Mouse (Mus musculus): ENCODE measurements around the gene Agpat4.

The Agpat4 gene

DNA sequence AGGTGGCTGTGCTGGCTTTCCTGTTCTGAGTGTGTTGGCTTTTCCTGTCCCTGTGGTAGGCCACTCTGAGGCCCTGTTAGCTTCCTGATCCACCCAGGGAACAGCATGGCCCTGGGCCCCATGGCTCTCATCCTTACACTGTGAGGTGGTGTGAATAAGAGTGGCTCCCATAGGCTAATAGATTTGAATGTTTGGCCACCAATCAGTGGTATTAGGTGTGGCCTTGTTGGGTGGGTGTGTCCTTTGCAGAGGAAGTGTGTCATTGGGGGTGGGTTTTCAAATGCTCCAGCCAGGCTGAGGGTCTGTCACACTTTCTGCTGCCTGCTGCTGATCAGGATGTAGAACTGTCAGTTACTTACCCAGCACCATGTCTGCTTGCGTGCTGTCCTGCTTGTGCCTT, 82.6 kb downstream of the Agpat4 start:
- DNase-seq: no peak

DNA sequence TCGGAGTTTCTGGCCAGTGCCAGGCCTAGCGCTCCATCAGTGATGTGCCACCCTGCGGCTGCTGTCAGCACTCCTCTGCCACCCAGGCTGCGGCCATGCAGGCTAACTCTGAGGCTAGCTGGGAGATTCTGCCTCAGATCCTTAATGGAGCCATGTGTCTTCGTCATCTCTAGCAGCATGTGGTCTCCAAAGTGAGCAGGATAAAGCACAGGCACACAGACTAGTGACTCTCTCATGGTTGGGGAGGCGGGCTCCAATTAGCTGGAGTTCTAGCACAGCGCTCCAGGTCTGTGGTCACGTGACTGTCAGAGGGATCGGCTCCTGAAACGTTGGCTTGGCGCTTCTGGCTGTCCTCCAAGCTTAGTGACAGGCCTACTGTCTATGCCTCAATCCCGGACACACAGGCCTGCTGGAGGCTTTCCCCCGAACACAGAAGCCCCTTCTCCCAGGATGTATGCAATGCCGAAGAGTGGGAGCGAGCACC, 85.0 kb downstream of the Agpat4 start:
- peak; percentile 43 for DNase-seq

DNA sequence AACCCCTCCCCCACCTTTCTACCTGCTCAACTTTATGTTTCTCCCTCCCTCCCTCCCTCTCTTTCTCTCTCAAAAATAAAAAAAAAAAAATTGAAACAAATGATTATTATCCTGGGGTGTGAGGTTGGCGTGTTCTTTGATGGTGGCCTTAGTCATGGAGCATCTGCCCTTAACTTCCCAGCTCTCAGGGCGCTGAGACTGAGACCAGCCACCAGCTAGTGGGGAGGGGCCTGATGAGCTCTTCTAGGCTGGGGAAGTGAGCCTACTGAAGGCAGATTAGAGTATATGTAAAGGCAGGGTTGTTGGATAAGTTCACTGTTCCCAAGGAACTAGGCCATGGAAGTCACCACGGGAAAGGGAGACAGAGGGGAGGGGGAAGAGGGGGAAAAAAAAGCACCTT, 85.7 kb downstream of the Agpat4 start:
- no peak for DNase-seq

DNA sequence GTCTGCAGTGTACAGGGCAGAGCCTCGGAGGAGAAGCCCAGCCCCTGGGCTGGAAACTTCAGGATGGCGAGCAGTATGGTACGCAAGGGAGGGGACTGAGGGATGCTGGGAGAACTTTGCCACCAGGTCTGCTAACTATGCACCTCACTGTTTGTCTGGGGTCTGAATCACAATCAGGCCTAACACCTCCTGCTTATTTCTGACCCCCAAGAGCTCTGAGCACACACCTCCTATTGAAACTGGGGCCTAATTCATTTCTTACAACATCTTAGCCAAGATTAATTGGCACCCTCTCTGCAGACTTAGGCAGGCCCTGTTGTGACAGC, 86.1 kb downstream of the Agpat4 start:
- DNase-seq: no peak

DNA sequence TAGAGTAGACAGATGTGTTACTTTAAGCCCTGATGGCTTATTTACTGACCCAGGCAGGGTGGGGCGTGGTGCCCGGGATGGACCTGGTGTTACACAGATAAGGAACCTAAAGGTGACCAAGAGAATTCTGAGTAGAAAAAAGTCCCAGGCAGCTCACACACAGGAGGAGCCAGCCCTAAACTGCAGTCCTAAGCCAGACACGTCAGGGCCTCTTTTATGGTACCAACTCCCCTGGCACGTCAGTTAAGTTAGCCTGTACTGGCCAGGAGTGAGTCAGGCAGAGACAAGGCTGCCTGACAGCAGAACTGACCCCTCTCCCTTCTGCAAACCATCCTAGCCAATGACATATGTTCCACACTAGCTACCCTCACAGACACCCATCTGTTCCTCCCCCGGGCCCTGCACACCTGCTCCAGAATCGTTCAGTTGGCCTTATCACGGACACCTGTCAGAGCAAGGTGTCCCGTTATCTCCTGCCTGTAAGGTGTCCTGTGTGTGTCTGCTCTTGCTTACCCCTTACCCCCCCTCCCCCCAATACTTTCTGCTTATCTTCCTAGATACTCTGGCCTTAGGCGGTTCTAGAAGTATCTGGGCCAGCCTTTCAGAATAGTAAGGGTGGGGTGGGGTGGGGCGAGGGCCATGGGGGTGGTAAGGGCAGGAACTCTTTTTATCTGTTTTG, 86.7 kb downstream of the Agpat4 start:
- DNase-seq: no peak

DNA sequence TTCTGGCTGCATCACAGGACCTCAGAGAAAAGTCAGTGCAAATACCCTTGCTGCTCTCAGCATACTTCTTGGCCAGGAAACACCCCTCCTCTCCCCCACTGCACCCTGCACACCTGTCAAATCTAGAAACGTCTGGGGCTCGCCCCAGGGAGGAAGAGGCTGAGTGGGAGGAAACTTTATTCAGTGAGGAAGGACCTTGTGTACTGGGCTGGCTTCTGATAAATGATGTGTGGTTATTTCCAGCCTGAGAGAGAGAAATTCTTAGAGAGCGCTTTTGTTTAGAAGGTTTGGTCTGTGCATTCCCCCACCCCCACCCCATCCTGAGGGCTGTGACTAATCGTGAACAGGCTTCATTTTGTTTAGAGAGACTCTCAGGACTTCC, 87.2 kb downstream of the Agpat4 start:
- DNase-seq: no peak

DNA sequence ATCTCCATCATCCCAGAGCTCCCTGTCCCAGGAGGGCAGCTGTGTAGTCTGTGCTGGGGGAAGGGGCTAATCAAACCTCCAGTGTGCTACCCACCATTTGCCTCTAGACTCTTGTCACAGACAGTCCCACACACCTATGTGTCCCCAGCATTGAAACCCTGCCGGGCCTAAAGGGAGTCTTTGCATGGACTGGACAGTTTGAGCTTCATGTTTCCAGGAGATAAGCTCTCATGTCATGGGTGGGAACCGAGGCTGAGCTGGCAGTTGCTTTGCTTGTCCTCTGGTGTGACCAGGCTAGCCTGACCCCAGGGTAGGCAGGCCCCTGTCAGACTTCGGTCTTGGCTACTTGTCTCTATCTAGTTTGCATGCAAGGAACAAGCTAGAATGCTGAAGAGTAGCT, 87.7 kb downstream of the Agpat4 start:
- DNase-seq: no peak

DNA sequence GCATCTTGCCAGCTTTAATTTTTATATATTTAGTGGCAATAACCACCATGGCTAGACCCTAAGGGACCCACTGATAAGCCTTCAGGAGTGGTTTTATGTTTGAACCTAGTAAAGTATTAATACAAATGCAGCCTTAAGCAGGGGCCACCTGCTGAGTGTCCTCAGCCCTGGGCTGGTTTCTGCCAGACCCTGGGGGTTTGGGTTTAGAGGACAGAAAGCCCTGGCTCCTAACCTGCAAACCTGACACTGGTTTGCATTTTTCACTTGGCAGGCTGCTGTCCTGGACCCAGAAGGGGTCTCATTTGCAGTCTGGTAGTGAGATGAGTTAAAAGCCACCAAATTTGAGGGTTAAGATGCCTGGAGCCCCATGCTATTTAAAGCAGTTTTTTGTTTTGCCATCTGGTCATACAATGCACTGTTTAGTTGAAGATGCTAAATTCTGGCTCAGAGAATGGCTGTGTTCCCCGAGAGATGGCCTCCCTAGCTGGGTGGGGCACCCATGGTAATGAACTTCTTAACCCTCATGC, 88.6 kb downstream of the Agpat4 start:
- DNase-seq: no peak

DNA sequence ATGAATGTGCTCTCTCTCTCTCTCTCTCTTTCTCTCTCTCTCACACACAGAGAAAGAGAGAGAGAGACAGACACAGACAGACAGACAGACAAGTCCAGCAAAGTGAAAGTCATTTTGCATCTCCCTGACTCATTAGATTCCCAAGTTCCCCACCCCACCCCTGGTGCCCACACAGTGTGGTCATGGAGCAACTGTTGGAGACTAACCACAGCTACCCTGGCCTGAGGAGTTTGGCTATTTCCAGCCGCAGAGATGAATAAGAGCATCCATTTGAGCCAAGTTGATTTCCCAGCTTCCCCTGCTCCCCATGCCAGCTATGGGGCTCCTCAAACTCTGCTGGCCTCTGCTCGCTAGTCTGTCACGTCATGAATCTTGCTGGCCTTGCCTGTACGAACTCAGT, 91.0 kb downstream of the Agpat4 start:
- DNase-seq: no peak

DNA sequence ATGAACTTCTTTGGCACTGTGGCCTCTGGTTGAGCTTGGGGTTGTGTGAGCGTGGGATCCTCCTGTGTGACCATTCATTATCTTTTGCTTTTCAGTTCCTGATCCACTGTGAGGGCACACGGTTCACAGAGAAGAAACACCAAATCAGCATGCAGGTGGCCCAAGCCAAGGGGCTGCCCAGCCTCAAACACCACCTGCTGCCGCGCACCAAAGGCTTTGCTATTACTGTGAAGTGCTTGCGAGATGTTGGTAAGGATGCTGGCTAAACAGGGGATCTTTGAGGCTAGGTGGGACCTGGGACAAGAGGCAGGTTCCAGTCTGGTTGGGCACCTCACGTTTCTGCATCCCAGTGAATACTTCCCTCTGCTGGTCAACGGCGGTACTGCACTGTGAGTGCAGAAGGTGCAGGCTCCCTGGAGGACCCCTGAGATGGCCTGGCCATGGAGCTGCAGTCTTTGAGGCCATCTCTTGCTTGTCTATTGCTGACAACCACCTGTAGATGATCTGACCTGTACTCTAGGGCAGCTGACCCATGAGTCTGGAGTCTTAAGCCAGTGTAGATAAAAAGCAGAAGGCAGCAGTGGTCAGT, 92.1 kb downstream of the Agpat4 start:
- DNase-seq: peak; percentile 84

DNA sequence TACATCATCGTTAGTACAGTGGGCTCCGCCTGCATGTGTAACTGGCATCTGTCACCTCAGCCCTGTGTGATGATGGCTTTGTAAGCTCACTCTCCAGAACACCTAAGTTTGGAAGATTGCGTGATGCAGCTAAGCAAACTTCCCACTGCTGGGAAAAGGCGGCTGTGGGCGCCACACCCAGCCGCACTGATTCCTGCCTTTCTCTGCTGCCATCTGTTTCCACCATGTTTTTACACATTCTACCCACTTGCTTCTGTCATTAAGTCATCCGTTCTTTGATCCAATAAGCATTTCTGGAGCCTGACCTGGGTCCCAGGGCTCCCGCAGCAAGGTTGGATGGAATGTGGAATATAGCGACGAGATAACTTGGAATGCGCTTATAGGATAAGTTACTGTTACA, 93.4 kb downstream of the Agpat4 start:
- no peak for DNase-seq

DNA sequence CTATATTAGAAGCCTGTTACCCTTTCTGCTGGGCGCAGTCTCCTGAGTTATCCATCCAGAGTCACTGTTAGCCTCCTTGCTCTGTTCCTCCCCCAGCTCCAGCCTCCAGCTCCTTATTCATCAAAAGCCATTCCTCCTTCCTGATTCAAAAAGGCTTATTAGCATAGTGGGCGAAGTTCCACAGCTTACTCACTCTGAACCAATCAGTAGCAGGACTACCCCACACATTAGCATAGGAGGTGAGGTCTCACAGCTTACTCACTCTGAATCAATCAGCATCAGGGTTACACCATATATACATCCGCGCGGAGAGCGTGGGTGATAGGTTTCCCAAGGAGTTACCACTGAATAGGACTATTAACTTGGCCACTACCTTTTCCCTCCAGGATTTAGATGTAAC, 93.8 kb downstream of the Agpat4 start:
- DNase-seq: no peak

DNA sequence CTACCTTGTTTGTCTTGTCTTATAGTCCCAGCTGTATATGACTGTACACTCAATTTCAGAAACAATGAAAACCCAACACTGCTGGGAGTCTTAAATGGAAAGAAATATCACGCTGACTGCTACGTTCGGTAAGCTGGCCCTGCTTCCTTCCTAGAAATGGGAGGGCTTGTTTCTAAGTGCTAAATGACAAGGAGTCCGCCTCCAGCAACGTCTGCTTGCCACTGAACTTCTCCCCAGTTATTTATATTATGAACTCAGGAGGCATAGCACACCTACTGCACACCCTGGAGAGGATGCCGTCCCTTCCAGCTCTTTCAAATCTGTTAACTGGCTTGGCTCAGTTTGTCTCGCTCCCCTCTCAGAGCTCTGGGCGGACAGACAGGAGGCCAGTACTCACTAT, 94.9 kb downstream of the Agpat4 start:
- no peak for DNase-seq

DNA sequence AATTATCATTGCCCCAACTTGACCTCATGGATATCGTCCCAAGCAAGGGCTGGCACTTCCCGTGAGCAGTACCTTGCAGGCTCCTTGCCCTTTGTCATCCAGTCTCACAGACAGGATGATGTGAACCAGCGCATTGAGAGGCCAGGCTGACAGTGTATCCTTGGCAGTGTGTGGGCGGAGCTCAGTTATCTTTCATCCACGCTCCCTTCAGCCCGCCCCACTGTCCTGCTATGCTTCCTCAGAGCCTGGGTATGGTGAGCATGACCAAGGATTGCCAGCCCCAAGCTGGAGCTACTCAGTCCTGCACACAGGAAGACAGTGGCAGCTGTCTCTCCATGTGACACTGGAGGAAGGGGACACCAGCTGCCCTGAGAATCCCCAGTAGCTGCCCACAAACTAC, 97.7 kb downstream of the Agpat4 start:
- DNase-seq: no peak

DNA sequence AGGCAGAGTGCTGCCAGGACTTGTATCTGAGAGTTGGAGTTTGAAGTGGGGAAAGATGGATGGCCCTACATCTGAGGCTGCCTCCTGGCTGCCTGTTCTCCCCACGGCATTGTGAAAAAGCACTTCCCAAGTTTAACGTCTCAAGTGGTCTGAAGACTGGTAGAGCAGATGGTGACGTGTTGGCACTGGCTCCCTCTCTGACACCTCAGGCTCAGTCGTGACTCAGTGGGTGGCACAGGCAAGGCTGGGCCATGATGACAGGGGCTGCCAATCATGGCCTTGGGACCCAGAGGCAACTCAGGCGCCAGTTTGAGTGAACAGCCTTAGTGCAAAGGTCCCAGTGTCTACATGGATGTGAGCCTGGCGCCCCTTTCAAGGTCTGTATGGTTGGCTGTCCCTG, 103.4 kb downstream of the Agpat4 start:
- no peak for DNase-seq

DNA sequence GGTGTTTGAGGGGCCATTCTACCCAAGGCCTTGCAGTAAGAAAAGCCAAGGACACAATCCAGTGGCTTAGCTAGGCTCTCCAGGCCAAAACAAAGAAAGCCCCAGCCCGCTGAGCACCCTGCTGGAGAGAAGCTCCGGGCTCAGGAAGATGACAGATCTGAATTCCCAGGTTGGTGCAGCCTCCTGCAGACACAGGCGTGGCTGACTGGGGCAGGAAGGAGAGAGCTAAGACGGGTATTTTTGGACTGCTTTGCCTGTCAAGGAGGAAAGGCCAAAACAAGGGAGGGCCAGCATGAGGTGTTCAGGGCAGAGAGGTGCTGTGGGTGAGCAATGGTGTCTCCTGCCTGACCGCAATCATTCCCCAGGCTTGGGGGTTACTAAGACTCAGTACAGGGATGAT, 105.2 kb downstream of the Agpat4 start:
- no peak for DNase-seq

DNA sequence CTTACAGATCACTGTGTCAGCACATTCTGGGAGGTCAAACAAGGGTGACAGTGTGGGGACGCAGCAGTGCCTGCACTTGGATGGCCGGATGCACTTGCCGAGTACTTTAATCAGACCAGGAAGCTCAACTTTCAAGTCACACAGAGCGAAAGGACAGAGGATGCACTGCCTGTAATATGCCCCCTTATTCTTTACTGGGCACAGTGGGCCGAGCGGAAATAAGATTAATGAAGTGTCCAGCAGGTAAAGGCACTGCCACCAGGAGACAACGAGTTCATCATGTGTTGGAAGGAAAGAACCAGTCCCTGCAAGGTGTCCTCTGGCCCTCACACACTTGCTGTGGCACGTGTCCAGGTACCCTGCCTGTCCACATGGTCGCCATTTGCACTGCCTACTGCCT, 105.6 kb downstream of the Agpat4 start:
- DNase-seq: peak; percentile 67

DNA sequence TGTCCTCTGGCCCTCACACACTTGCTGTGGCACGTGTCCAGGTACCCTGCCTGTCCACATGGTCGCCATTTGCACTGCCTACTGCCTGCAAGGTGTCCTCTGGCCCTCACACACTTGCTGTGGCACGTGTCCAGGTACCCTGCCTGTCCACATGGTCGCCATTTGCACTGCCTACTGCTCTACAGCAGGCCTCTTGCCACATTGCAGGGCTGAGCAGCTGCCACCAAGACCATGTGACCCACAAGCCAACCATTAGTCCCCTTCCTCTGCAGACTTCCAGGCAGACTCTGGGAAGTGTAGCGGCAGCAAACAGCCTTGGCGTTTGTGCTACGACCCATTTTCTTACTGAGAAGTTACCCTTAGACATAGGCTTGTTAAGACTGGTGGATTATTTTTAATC, 106.0 kb downstream of the Agpat4 start:
- peak; percentile 77 for DNase-seq

DNA sequence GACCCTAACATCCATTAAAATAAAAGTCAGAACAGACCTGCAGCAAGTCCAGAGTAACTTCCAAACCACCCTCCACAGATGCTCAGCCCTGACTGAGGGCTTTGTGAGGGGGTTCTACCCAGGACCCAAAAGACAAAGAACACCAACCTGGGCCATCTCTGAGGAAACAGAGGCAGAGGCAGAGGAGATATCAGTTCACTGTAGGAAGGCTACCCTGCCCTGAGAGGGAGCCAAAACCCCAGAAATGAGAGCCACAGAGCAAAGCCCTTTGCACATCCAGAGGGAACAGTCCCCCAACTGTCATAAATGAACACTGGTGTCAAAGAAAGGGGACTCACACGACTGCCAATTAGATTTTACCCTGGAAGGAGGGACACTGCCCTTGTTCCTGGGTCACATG, 106.7 kb downstream of the Agpat4 start:
- DNase-seq: no peak

DNA sequence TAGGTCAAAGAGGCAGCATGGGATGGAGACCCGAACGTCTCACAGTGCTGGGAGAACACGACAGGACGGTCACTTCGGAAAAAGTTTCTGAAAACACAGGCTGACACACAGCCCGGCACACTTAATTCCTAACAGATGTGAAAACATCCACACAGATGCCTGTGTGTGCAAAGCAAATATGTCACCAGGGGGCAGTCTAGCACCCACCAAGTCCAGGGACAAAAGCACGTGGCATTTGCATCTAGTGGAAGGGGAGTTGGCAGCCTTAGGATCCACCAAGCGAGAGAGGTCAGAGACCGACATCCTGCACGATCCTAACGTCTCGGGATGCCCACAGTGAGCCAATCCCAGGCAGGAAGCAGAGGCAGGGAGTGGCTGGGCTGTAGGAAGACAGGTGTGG, 108.0 kb downstream of the Agpat4 start:
- no peak for DNase-seq

DNA sequence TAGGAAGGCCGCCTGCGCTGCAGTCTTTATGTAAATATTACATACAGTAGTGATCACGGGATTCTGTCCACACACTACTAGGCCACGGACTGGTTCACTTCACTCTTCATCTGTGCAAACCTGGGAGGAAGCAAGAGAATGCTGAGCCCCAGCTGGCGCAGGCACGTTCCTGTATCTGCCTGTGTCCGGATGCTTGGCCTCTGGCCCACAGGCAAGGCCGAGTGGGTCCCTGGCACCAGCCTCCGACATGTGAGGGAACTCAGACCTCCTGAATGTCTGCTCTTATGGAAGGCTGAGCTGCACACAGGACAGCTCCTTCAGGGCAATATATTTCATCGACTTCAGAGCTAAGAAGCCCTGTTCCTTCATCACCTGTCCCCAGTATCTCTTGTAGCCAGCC, 109.5 kb downstream of the Agpat4 start:
- no peak for DNase-seq

DNA sequence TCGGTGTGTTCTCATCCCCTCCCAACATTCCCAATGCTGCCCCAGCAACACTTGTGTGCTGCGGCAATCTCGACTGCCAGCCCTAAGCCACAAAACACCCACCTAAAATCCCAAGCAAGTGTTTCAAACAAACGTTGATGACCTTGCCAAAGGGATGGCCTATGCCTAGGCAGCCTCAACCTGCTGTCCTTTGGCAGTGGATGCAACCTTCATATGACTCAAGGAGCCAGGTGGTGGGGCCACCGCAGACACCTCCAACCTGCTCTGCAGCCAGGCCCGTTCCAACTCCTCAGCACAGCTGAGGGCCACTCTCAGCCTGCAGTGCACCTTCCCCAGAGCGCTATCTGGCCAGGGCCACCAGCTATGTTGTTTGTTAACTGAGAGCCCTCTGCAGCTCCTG, 110.0 kb downstream of the Agpat4 start:
- peak; percentile 48 for DNase-seq

DNA sequence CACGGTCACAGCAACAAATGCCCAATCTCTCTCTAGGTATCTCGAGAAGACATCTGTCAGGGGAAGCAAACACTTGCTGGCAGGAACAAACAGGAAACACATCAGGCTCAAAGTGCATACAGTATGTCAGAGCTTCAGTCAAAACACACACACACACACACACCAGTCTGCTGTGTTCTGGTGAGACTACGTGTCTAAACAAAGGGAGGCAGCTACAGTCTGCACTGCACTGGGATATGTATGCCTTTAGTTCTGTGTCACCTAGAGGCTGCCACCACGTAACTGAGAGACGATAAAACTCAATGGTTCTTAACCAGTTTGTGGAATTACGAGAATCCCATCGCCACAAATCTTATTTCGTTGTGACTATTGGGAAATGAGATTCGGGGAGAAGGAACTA, 111.3 kb downstream of the Agpat4 start:
- no peak for DNase-seq

DNA sequence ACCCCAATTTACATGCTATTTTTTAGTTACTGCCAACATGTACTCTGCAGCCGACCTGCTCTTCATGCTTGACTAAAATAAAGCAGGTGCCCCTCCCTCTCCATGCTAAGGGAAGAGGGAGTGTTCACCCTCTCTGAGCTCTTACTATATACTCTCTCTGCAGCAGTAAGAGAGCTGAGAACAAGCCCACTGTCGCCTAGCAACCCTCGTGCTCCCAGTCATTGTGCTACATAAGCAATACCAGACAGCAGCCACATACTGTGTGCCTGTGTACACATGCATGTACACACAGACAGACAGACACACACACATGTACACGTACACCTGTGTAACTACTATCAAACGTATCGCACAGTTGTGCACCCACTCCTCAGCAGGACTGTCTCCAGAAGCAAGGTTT, 111.7 kb downstream of the Agpat4 start:
- DNase-seq: no peak

DNA sequence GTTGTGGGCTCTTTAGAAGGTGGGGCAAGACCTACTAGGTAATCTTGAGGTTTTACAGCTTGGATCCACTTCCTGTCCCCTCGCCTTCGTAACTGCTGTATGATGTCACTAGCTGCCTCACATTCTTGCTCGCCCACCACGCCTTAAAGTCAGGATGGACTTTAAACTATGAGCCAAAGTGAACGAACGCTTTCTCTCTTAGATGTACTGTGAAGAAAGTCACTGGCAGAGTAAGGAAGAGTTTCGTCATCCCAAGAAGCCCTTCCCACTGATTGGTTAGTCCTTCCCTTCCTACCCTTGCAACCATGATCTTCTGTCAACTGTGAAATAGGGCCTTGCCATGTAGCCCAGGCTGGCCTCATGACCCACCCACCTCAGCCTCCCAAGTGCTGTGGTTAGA, 112.6 kb downstream of the Agpat4 start:
- no peak for DNase-seq
